ENCODE assay signal across 23 mouse cellular contexts in the genomic region with DNA sequence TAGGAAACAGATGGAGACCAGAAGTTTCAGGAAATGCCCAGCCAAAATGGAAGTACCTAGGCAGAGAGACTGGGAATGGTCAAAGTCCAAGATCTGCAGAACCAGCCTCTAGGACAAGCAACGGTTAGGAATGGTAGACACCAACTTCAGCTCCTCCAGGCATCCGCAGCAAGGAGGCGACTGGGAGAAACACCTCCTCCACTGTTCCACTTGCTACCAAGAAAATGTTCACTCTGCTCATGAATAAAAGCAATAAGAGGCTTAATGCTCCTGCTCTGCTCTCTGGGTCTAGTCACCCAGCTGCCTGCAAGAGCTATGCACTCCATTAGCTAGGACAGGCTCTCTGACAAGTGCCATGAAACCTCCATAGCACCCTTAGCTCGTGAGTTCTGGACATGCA. TPM values are rescaled to one million over a fixed set of nuclear protein-coding genes. Genes with fewer than 3 reads are reported as not detected.
"Had no signal": no experiment of that assay in that cellular context is flagged by ENCODE, and none has a peak within 500 bp of the region (broad histone marks: within the 10 kb centered on the region; RNA-seq: fewer than 3 reads in every experiment).

No protein-coding gene starts in this region.

- H3K9me3 ChIP-seq: limb, embryonic 12.5 days; limb, embryonic 15.5 days; midbrain, embryonic 12.5 days; midbrain, embryonic 15.5 days; neural tube, embryonic 12.5 days; neural tube, embryonic 15.5 days had no signal

- ATAC-seq: liver, postnatal 0 days; lung, postnatal 0 days; midbrain, embryonic 15.5 days had no signal

- H3K36me3 ChIP-seq: limb, embryonic 12.5 days; limb, embryonic 15.5 days; midbrain, embryonic 12.5 days; midbrain, embryonic 15.5 days; neural tube, embryonic 12.5 days; neural tube, embryonic 15.5 days had no signal

- H3K9ac ChIP-seq: limb, embryonic 12.5 days; limb, embryonic 15.5 days; liver, embryonic 14.5 days; liver, postnatal 0 days; lung, embryonic 14.5 days; midbrain, embryonic 12.5 days; midbrain, embryonic 15.5 days; neural tube, embryonic 12.5 days; neural tube, embryonic 15.5 days had no signal

- DNase-seq: kidney, adult 18-20 months; kidney, adult 9 months; kidney, postnatal 14 days; kidney, postnatal 4 days; layer of hippocampus, postnatal 36 days; left cerebral cortex, postnatal 4 days; liver, postnatal 0 days; lung, embryonic 14.5 days; right cerebral cortex, postnatal 25 days; thymus, adult 2 months; thymus, postnatal 14 days; thymus, postnatal 4 days had no signal

- H3K27ac ChIP-seq: limb, embryonic 12.5 days; limb, embryonic 15.5 days; liver, embryonic 14.5 days; macrophage; midbrain, embryonic 12.5 days; midbrain, embryonic 15.5 days; neural tube, embryonic 12.5 days; neural tube, embryonic 15.5 days had no signal

- H3K27me3 ChIP-seq: limb, embryonic 12.5 days; limb, embryonic 15.5 days; midbrain, embryonic 15.5 days; neural tube, embryonic 12.5 days had no signal

- H3K4me3 ChIP-seq: limb, embryonic 12.5 days; limb, embryonic 15.5 days; midbrain, embryonic 12.5 days; midbrain, embryonic 15.5 days; neural tube, embryonic 12.5 days; neural tube, embryonic 15.5 days had no signal

- H3K4me1 ChIP-seq: limb, embryonic 15.5 days; midbrain, embryonic 15.5 days; neural tube, embryonic 12.5 days had no signal

- H3K4me2 ChIP-seq: limb, embryonic 12.5 days; limb, embryonic 15.5 days; liver, embryonic 11.5 days; lung, embryonic 14.5 days; midbrain, embryonic 12.5 days; midbrain, embryonic 15.5 days; neural tube, embryonic 12.5 days; neural tube, embryonic 15.5 days had no signal

RNA-seq across cellular contexts. Expression of a gene that starts 26.2 kb away (rescaled TPM):
- total RNA-seq: megakaryocyte, adult 5-6 weeks had no signal
- polyA plus RNA-seq: macrophage had no signal
